Mouse (Mus musculus) cerebellum, adult 2 months (tissue): ENCODE data around the gene Hipk3. TPM values are rescaled to one million over a fixed set of nuclear protein-coding genes. Genes with fewer than 3 reads are reported as not detected.

Experiments
- DNase-seq, 2 experiments: peaks; one replicate each; pipeline ENCODE4 v3.0.0; 2021
- H3K27ac ChIP-seq: fragments of 200-500 bp; 2 replicates; pipeline ENCODE4 v1.5.1; 2012; ENCODE audit warnings: low read length, control low read depth, inconsistent platforms; ENCODE audit not compliant: insufficient read depth
- H3K27me3 ChIP-seq: fragments of 200-500 bp; 2 replicates; pipeline ENCODE4 v1.6.1; 2012; ENCODE audit warnings: inconsistent platforms, mild to moderate bottlenecking, low read length, moderate library complexity; ENCODE audit not compliant: control insufficient read depth, insufficient read depth
- H3K4me1 ChIP-seq: fragments of 200-500 bp; 2 replicates; pipeline ENCODE4 v1.6.1; 2011; ENCODE audit warnings: low read length; ENCODE audit not compliant: control insufficient read depth, insufficient read depth
- H3K4me3 ChIP-seq: fragments of 200-500 bp; replicated peaks from 2 replicates; pipeline ENCODE3; 2011; ENCODE audit warnings: mild to moderate bottlenecking, low read depth, low read length, control low read depth; ENCODE audit not compliant: insufficient read depth
- CTCF ChIP-seq: fragments of 200-500 bp; IDR thresholded peaks from 2 replicates; pipeline ENCODE4 v1.5.1; 2011; ENCODE audit warnings: low read depth, mild to moderate bottlenecking, control low read depth, low read length, moderate library complexity, borderline replicate concordance; ENCODE audit not compliant: insufficient read depth
- POLR2A ChIP-seq: fragments of 200-500 bp; IDR thresholded peaks from 2 replicates; pipeline ENCODE4 v1.6.1; 2011; ENCODE audit warnings: low read length, control low read depth, borderline replicate concordance; ENCODE audit not compliant: insufficient read depth
- WGBS: fragments of 180-500 bp; shearing (Covaris S2); methylation state at CpG from one replicate; pipeline ENCODE4 v1.1.7; 2018; 5-methylcytosine and 5-hydroxymethylcytosine counted together
- polyA plus RNA-seq: library from polyadenylated mRNA; depleted of rRNA; stranded (reverse); fragments of >200 nt; gene quantifications from 2 replicates; pipeline ENCODE4 v1.2.3, GENCODE M21; 2012

The Hipk3 gene
- polyA plus RNA-seq, 1 experiment = 39.5 TPM

DNA sequence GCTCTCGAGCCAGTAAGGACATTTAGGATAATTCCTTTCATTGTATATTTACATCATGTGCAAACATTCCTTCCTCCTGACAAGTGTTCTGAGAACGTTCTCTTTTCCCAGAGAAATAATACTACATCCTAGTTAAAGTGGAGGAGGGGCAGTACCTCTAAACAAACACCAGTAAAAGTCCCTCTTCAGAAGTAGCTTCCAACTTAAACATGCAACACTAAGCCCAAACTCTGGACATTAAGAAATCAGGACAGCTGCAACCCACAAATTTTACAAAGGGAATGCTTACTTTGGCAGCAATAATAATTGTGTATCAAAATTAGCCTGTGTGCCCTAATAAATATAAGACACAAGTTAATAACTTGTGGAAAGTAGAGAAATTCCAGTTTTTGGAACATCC lies 3.5 kb downstream of the Hipk3 start:
- Histone ChIP-seq H3K4me3 (no peak overlapping the region), H3K27me3 (no peaks in the 10 kb centered on the region), H3K27ac (no peak overlapping the region), H3K4me1 (peaks cover 10% of the 10 kb centered on the region; the same call in 1 of the 2 replicates)
- TF ChIP-seq CTCF (no peak), POLR2A (no peak)
- WGBS = 56% methylated on average over 2 of the region's 2 CpGs
- DNase-seq = no peak

DNA sequence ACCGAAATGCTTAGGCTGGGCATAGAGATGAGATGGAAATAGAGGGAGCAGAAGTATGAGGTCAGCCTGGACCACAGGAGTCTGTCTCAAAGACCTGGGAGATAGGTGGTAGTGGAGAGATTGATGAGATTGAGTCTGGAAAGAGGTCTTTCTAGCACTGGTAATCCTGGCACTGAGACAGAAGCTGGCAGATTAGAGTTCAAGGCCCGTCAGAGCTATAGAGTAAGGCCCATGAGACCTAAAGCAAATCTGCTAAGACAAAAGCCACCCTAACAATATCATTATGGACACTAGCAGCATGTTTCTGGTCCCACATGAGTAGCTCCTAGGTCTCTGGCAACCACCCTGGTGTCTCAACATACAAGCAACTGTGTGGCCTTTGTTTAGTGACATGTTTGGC lies 4.4 kb downstream of the Hipk3 start:
- Histone ChIP-seq H3K27ac (no peak overlapping the region), H3K27me3 (no peaks in the 10 kb centered on the region), H3K4me1 (peaks cover 10% of the 10 kb centered on the region; the same call in 1 of the 2 replicates), H3K4me3 (no peak overlapping the region)
- DNase-seq = no peak
- TF ChIP-seq CTCF = no peak
- TF ChIP-seq POLR2A = no peak
- 76% methylated on average over 2 of the region's 2 CpGs for WGBS

DNA sequence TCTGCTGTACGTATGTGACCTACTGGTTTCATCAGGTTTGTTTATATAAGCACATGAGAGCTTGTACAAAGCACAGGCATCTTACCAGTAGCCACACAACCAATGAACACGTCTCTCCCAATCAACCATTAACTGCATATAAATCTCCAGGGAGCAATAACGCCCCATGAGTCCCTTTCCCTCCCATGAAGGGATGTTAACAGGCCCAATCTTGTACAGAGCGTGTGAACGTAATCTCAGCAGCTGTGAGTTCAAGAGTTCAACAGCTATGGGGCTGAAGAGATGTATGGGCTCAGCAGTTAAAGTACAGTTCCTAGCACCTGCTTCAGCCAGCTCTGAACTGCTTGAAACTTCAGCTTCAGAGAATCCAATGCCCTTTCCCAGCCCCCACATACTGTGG lies 9.8 kb downstream of the Hipk3 start:
- WGBS = 79% methylated on average over 5 of the region's 5 CpGs
- Histone ChIP-seq H3K4me3 (no peak overlapping the region), H3K4me1 (peaks cover 4% of the 10 kb centered on the region; the same call in 1 of the 2 replicates), H3K27ac (no peak overlapping the region), H3K27me3 (no peaks in the 10 kb centered on the region)
- no peak for DNase-seq
- TF ChIP-seq POLR2A (no peak), CTCF (no peak)

DNA sequence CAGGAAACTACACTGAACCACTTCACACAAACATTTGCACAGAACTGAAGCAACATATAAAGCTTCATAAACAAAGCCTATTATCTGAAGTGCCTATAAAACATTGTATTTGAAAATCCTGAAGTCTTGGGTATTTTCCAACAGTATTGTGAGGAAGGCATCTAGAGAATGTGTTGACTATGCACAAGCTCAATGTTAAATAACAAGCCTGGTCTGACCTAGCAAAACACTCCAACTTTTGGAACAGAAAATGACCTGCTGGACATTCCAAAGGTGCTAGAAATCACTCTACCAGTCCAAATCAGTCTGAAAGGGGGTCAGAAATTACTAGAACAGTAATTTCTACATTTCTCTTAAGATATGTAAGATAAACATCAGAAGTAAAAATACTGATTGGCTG lies 12.1 kb downstream of the Hipk3 start:
- no peak overlapping the region for H3K4me3 ChIP-seq
- H3K27me3 ChIP-seq = no peaks in the 10 kb centered on the region
- TF ChIP-seq CTCF (no peak), POLR2A (no peak)

DNA sequence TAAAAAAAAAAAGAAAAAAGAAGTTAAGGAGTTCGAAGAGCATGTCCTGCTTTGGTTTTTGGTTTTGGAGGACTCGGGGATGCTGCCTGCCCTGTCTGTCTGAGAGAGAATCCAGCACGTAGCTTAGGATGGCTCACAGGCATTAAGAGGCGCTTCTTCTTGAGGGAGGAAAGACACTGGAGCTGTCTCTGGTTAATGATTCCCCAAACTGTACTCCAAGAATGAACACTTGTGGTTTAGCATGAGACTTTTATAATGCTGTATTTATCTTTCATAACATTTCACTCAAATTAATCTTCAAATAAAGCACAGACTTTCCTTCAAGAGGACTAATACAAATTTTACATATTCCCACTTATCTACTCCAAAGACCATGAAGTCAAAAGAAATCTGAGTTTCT lies 15.2 kb downstream of the Hipk3 start:
- Histone ChIP-seq H3K4me3 (no peak overlapping the region), H3K27ac (no peak overlapping the region), H3K4me1 (no peaks in the 10 kb centered on the region; the same call in 1 of the 2 replicates), H3K27me3 (no peaks in the 10 kb centered on the region)
- no peak for DNase-seq
- WGBS = 82% methylated on average over 4 of the region's 4 CpGs
- TF ChIP-seq CTCF = no peak
- no peak for TF ChIP-seq POLR2A

More for the DNA sequence above, 12.1 kb downstream of the Hipk3 start:
- no peak for DNase-seq
- Histone ChIP-seq H3K27ac (no peak overlapping the region), H3K4me1 (peaks cover 2% of the 10 kb centered on the region; the same call in 1 of the 2 replicates)

DNA sequence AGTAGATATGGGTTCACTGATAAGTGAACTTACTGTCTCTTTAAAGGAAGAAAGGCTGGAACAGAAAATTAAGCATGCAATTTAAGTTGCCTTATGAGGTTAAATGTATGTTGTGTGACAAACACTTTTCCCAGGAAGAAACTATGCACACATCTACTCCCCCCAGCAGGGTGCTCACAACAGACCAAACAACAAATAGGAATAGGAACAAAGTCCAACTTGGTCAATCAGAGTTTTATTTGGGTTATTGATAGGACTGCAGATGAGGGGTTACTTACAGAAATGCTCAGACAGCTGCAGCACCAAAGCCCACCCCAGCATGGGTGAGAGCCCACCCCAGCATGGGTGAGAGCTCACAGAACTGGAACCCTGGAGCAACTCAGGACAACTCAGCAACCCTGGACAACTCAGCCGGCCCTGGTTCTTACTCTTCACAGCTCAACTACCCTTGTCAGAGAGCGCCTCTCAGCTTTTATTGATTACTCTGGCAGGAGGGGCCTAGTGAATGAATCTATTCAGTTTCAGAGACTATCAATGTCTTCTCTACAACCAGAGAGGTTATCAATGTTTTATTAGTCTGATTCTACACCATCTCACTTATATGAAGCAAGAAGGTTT lies 16.7 kb downstream of the Hipk3 start:
- no peaks in the 10 kb centered on the region for H3K27me3 ChIP-seq
- no peak overlapping the region for H3K27ac ChIP-seq
- whole genome bisulfite sequencing = 79% methylated on average over 2 of the region's 2 CpGs

DNA sequence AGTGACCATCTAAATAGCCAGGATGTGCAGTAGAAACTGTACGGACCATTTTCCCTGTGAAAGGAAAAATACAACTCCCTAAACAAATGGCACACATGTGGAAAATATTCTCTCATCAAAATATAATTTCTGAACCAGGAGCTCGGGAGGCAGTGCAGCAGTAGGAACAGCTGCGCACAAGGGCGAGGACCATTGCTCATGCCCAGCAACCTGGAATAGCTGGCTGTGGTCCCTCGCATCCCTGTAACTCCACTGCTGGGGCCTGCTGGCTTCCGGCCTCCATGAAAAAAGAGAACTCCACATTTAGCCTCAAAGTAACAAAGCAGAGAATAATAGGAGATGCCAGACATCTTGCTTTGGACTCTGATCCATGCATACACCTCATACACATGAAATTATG lies 22.2 kb downstream of the Hipk3 start:
- 41% methylated on average over 6 of the region's 6 CpGs for WGBS
- Histone ChIP-seq H3K4me1 (peaks cover 7% of the 10 kb centered on the region; the same call in 1 of the 2 replicates), H3K27ac (no peak overlapping the region)

More for the DNA sequence above, 16.7 kb downstream of the Hipk3 start:
- no peak for DNase-seq
- Histone ChIP-seq H3K4me1 (no peaks in the 10 kb centered on the region), H3K4me3 (no peak overlapping the region)
- no peak for TF ChIP-seq CTCF
- no peak for TF ChIP-seq POLR2A

DNA sequence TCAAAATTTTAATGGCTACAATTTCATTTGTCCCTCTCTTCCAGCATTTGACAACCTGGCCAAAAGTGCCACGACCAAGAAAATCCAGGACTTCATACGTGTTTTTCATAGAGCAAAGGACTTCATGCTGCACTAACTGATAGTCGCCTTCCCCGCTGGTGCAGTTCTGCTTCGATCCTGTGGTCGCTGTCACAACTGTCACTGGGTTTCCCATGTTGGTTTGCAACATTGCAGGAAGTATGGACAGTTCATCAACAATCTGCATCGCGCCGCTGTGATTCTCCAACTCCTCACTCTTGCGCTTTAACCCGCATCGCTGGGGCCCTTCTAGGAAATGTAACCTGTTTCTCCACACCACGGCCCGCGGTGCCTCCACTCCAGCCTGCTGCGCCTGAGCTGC lies 23.1 kb downstream of the Hipk3 start:
- WGBS = 96% methylated on average over 16 of the region's 16 CpGs
- H3K27me3 ChIP-seq = no peaks in the 10 kb centered on the region
- no peak overlapping the region for H3K27ac ChIP-seq
- peaks cover 10% of the 10 kb centered on the region; the same call in 1 of the 2 replicates for H3K4me1 ChIP-seq
- no peak for DNase-seq
- TF ChIP-seq CTCF = no peak
- no peak for TF ChIP-seq POLR2A
- H3K4me3 ChIP-seq = no peak overlapping the region

More for the DNA sequence above, 22.2 kb downstream of the Hipk3 start:
- H3K27me3 ChIP-seq = no peaks in the 10 kb centered on the region
- no peak overlapping the region for H3K4me3 ChIP-seq
- TF ChIP-seq CTCF (no peak), POLR2A (no peak)
- DNase-seq = no peak
